Mouse (Mus musculus) limb, embryonic 10.5 days (tissue): ENCODE measurements around the gene Nkg7. TPM values are rescaled to one million over a fixed set of nuclear protein-coding genes. Genes with fewer than 3 reads are reported as not detected.

Experiments used
- DNase-seq: peaks from one replicate; pipeline ENCODE4 v3.0.0-alpha.2; 2017; ENCODE audit warnings: low spot score
- H3K27ac ChIP-seq: fragments of 300-500 bp; sonication (generic); 2 replicates; pipeline ENCODE4 v1.5.1; 2016; ENCODE audit warnings: mild to moderate bottlenecking
- H3K27me3 ChIP-seq: fragments of 300-500 bp; sonication (generic); 2 replicates; pipeline ENCODE4 v1.6.1; 2016; ENCODE audit warnings: low read depth, mild to moderate bottlenecking; ENCODE audit not compliant: poor library complexity, severe bottlenecking
- H3K36me3 ChIP-seq: fragments of 300-500 bp; sonication (generic); 2 replicates; pipeline ENCODE4 v1.6.1; 2016; ENCODE audit warnings: mild to moderate bottlenecking, moderate library complexity
- H3K4me1 ChIP-seq: fragments of 300-500 bp; sonication (generic); 2 replicates; pipeline ENCODE4 v1.6.1; 2016
- H3K4me3 ChIP-seq: fragments of 300-500 bp; sonication (generic); 2 replicates; pipeline ENCODE4 v1.5.1; 2016; ENCODE audit warnings: mild to moderate bottlenecking, moderate library complexity
- H3K9me3 ChIP-seq: fragments of 300-500 bp; sonication (generic); replicated peaks from 2 replicates; pipeline ENCODE4 v1.6.1; 2016; ENCODE audit warnings: mild to moderate bottlenecking
- WGBS: fragments of 180-500 bp; shearing (Covaris S2); methylation state at CpG from one replicate; pipeline ENCODE4 v1.1.7; 2016; 5-methylcytosine and 5-hydroxymethylcytosine counted together
- polyA plus RNA-seq: library from polyadenylated mRNA; unstranded; fragments of >200 nt; fragmentation: Nextera tagmentation; extraction: Ambion mirVana; gene quantifications from 2 replicates; pipeline ENCODE4 v1.2.1, GENCODE M21; 2016

Nkg7 gene
- polyA plus RNA-seq, 1 experiment from 2014 or later = 0.28 TPM

GRCm38 (mm10) chr7:43429500-43429899, 7.4 kb upstream of the Nkg7 start:
- Histone ChIP-seq H3K9me3 (no peaks in the 10 kb centered on the region), H3K27me3 (no peaks in the 10 kb centered on the region), H3K4me1 (no peaks in the 10 kb centered on the region), H3K36me3 (no peaks in the 10 kb centered on the region), H3K4me3 (no peak overlapping the region), H3K27ac (no peak overlapping the region)
- WGBS = 65% methylated on average over 4 of the region's 4 CpGs
- DNase-seq = no peak

- Histone ChIP-seq H3K36me3 (no peaks in the 10 kb centered on the region), H3K27me3 (no peaks in the 10 kb centered on the region), H3K27ac (no peak overlapping the region), H3K4me3 (no peak overlapping the region), H3K4me1 (no peaks in the 10 kb centered on the region), H3K9me3 (no peaks in the 10 kb centered on the region)
- WGBS = 81% methylated on average over 4 of the region's 4 CpGs
- DNase-seq = no peak
Measured at GRCm38 (mm10) chr7:43432891-43433290, 4.0 kb upstream of the Nkg7 start.

- no peak for DNase-seq
- Histone ChIP-seq H3K4me1 (no peaks in the 10 kb centered on the region), H3K36me3 (no peaks in the 10 kb centered on the region), H3K27ac (no peak overlapping the region), H3K4me3 (no peak overlapping the region), H3K27me3 (no peaks in the 10 kb centered on the region), H3K9me3 (no peaks in the 10 kb centered on the region)
- 91% methylated on average over 5 of the region's 5 CpGs for WGBS
Measured at GRCm38 (mm10) chr7:43434676-43435075, 2.2 kb upstream of the Nkg7 start.

- H3K4me3 ChIP-seq = no peak overlapping the region
- H3K27ac ChIP-seq = no peak overlapping the region
- H3K27me3 ChIP-seq = no peaks in the 10 kb centered on the region
- no peaks in the 10 kb centered on the region for H3K36me3 ChIP-seq
- peaks cover 6% of the 10 kb centered on the region for H3K4me1 ChIP-seq
- H3K9me3 ChIP-seq = no peaks in the 10 kb centered on the region
- no peak for DNase-seq
- 83% methylated on average over 4 of the region's 4 CpGs for WGBS
Measured at GRCm38 (mm10) chr7:43438611-43439010, 1.7 kb downstream of the Nkg7 start.

- H3K27ac ChIP-seq = no peak within 1 kb of the TSS
- H3K36me3 ChIP-seq = no peaks in the 10 kb centered on the region
- H3K27me3 ChIP-seq = no peaks in the 10 kb centered on the region
- peaks cover 16% of the 10 kb centered on the region for H3K4me1 ChIP-seq
- no peak for DNase-seq
- WGBS = 85% methylated on average over 6 of the region's 6 CpGs
- H3K4me3 ChIP-seq = no peak within 1 kb of the TSS
- no peaks in the 10 kb centered on the region for H3K9me3 ChIP-seq
Measured at GRCm38 (mm10) chr7:43440482-43440881, 3.6 kb downstream of the Nkg7 start, which contains the start of gene Cldnd2. TSS of gene Cldnd2 (plus strand) at chr7:43440782.

- no peak overlapping the region for H3K27ac ChIP-seq
- H3K4me3 ChIP-seq = no peak overlapping the region
- 88% methylated on average over 3 of the region's 3 CpGs for WGBS
- H3K36me3 ChIP-seq = no peaks in the 10 kb centered on the region
- H3K27me3 ChIP-seq = no peaks in the 10 kb centered on the region
- no peaks in the 10 kb centered on the region for H3K9me3 ChIP-seq
- no peak for DNase-seq
- peaks cover 16% of the 10 kb centered on the region for H3K4me1 ChIP-seq
Measured at GRCm38 (mm10) chr7:43441071-43441470, 4.2 kb downstream of the Nkg7 start.

- Histone ChIP-seq H3K27me3 (no peaks in the 10 kb centered on the region), H3K4me1 (peaks cover 16% of the 10 kb centered on the region), H3K27ac (peak overlapping the region; percentile 86), H3K36me3 (no peaks in the 10 kb centered on the region), H3K4me3 (peak overlapping the region; percentile 65), H3K9me3 (no peaks in the 10 kb centered on the region)
- WGBS = 9% methylated on average over 9 of the region's 9 CpGs
- no peak for DNase-seq
Measured at GRCm38 (mm10) chr7:43442684-43443083, 5.8 kb downstream of the Nkg7 start.

GRCm38 (mm10) chr7:43443126-43443916, 6.4 kb downstream of the Nkg7 start:
- WGBS = 2% methylated on average over 36 of the region's 36 CpGs
- Histone ChIP-seq H3K27ac (peak overlapping the region; percentile 86), H3K4me1 (peaks cover 16% of the 10 kb centered on the region), H3K4me3 (peak overlapping the region; percentile 65), H3K9me3 (no peaks in the 10 kb centered on the region), H3K36me3 (no peaks in the 10 kb centered on the region), H3K27me3 (no peaks in the 10 kb centered on the region)
- DNase-seq = peak; percentile 73

- peak; percentile 94 for DNase-seq
- Histone ChIP-seq H3K4me1 (peaks cover 16% of the 10 kb centered on the region), H3K27me3 (no peaks in the 10 kb centered on the region), H3K9me3 (no peaks in the 10 kb centered on the region), H3K27ac (peak within 1 kb of the TSS; percentile 86), H3K36me3 (no peaks in the 10 kb centered on the region), H3K4me3 (peak within 1 kb of the TSS; percentile 65)
- WGBS = under 1% methylated on average over 27 of the region's 27 CpGs
Measured at GRCm38 (mm10) chr7:43443917-43444293, 7.0 kb downstream of the Nkg7 start, which contains the start of the genes Etfb and Gm45233. TSS of gene Etfb (plus strand) at chr7:43444083. TSS of gene Gm45233 (plus strand) at chr7:43444128.

GRCm38 (mm10) chr7:43447801-43448200, 10.9 kb downstream of the Nkg7 start:
- no peak overlapping the region for H3K27ac ChIP-seq
- WGBS = 92% methylated on average over 4 of the region's 4 CpGs
- H3K36me3 ChIP-seq = peaks cover 17% of the 10 kb centered on the region

GRCm38 (mm10) chr7:43448246-43448645, 11.4 kb downstream of the Nkg7 start:
- WGBS = 89% methylated on average over 3 of the region's 3 CpGs

More at GRCm38 (mm10) chr7:43447801-43448200, 10.9 kb downstream of the Nkg7 start:
- H3K4me1 ChIP-seq = peaks cover 13% of the 10 kb centered on the region
- H3K9me3 ChIP-seq = no peaks in the 10 kb centered on the region
- H3K27me3 ChIP-seq = no peaks in the 10 kb centered on the region
- no peak overlapping the region for H3K4me3 ChIP-seq
- DNase-seq = no peak

GRCm38 (mm10) chr7:43449811-43450210, 12.9 kb downstream of the Nkg7 start:
- peaks cover 3% of the 10 kb centered on the region for H3K4me1 ChIP-seq

More at GRCm38 (mm10) chr7:43448246-43448645, 11.4 kb downstream of the Nkg7 start:
- Histone ChIP-seq H3K27me3 (no peaks in the 10 kb centered on the region), H3K4me3 (no peak overlapping the region), H3K9me3 (no peaks in the 10 kb centered on the region), H3K36me3 (peaks cover 22% of the 10 kb centered on the region), H3K27ac (no peak overlapping the region), H3K4me1 (peaks cover 10% of the 10 kb centered on the region)
- no peak for DNase-seq

GRCm38 (mm10) chr7:43451726-43452125, 14.9 kb downstream of the Nkg7 start:
- Histone ChIP-seq H3K27ac (no peak overlapping the region), H3K4me1 (no peaks in the 10 kb centered on the region), H3K4me3 (no peak overlapping the region), H3K36me3 (peaks cover 56% of the 10 kb centered on the region), H3K9me3 (no peaks in the 10 kb centered on the region), H3K27me3 (no peaks in the 10 kb centered on the region)
- DNase-seq = no peak
- WGBS = 96% methylated on average over 11 of the region's 11 CpGs

More at GRCm38 (mm10) chr7:43449811-43450210, 12.9 kb downstream of the Nkg7 start:
- H3K36me3 ChIP-seq = peaks cover 37% of the 10 kb centered on the region
- no peak overlapping the region for H3K27ac ChIP-seq
- no peaks in the 10 kb centered on the region for H3K27me3 ChIP-seq
- H3K4me3 ChIP-seq = no peak overlapping the region
- H3K9me3 ChIP-seq = no peaks in the 10 kb centered on the region
- no peak for DNase-seq
- WGBS = 94% methylated on average over 2 of the region's 2 CpGs
